Mouse (Mus musculus) midbrain, embryonic 13.5 days (tissue): ENCODE data around the gene Preb. TPM values are rescaled to one million over a fixed set of nuclear protein-coding genes. Genes with fewer than 3 reads are reported as not detected.
A peak's percentile ranks its signal among the peaks of the same experiment; 100 is the strongest.

Experiments
- ATAC-seq: fragments of 200-750 bp; cut with Nextera tagmentation; 2 replicates; pipeline ENCODE4 v1.8.0; 2017; ENCODE audit warnings: mild to moderate bottlenecking, moderate TSS enrichment, moderate library complexity
- H3K27ac ChIP-seq: fragments of 300-500 bp; sonication (generic); 2 replicates; pipeline ENCODE4 v1.5.1; 2015; ENCODE audit warnings: inconsistent platforms, mild to moderate bottlenecking, moderate library complexity
- H3K27me3 ChIP-seq: fragments of 300-500 bp; sonication (generic); 2 replicates; pipeline ENCODE4 v1.6.1; 2015; ENCODE audit warnings: mild to moderate bottlenecking, inconsistent platforms
- H3K36me3 ChIP-seq: fragments of 300-500 bp; sonication (generic); 2 replicates; pipeline ENCODE4 v1.6.1; 2015; ENCODE audit warnings: mild to moderate bottlenecking, inconsistent platforms
- H3K4me1 ChIP-seq: fragments of 300-500 bp; sonication (generic); replicated peaks from 2 replicates; pipeline ENCODE4 v1.6.1; 2015; ENCODE audit warnings: inconsistent platforms
- H3K4me2 ChIP-seq: fragments of 300-500 bp; sonication (generic); replicated peaks from 2 replicates; pipeline ENCODE4 v1.6.1; 2015; ENCODE audit warnings: moderate library complexity, mild to moderate bottlenecking, inconsistent platforms
- H3K4me3 ChIP-seq: fragments of 300-500 bp; sonication (generic); replicated peaks from 2 replicates; pipeline ENCODE4 v1.5.1; 2015; ENCODE audit warnings: mild to moderate bottlenecking, inconsistent platforms
- H3K9ac ChIP-seq: fragments of 300-500 bp; sonication (generic); replicated peaks from 2 replicates; pipeline ENCODE4 v1.6.1; 2015; ENCODE audit warnings: mild to moderate bottlenecking, inconsistent platforms
- H3K9me3 ChIP-seq: fragments of 300-500 bp; sonication (generic); 2 replicates; pipeline ENCODE4 v1.6.1; 2016; ENCODE audit warnings: mild to moderate bottlenecking, inconsistent platforms
- WGBS: fragments of 180-500 bp; shearing (Covaris S2); methylation state at CpG from one replicate; pipeline ENCODE4 v1.1.7; 2015; 5-methylcytosine and 5-hydroxymethylcytosine counted together
- polyA plus RNA-seq: library from polyadenylated mRNA; unstranded; fragments of >200 nt; fragmentation: Nextera tagmentation; extraction: Ambion mirVana; gene quantifications from 2 replicates; pipeline ENCODE4 v1.2.1, GENCODE M21; 2015

Preb gene
- polyA plus RNA-seq, 1 experiment from 2014 or later, result 129 TPM

DNA sequence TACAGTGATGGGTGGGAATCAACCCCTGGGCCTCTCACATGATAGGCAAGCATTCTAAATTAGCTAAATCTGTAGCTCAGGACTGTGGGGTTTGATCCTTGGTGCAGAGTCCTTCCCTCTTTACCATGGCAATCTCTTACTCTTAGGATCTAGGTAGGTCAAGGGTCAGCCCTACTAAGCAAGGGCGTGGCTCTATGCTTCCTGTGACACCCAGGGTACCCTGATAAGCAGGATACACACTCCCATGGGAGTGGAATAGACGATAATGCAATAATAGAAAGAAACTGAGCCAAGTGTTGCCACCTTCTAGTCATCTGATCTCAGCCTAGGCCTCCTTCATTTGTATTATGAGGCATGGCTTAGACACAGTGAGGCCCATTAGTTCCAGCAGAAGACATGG, 9.3 kb upstream of the Preb start:
- Histone ChIP-seq H3K36me3 (no peaks in the 10 kb centered on the region), H3K27ac (no peak overlapping the region), H3K9ac (no peak overlapping the region), H3K27me3 (peaks cover 9% of the 10 kb centered on the region), H3K4me2 (no peak overlapping the region), H3K4me3 (no peak overlapping the region), H3K9me3 (no peaks in the 10 kb centered on the region), H3K4me1 (no peaks in the 10 kb centered on the region)
- no peak for ATAC-seq
- 80% methylated on average over 2 of the region's 2 CpGs for WGBS

DNA sequence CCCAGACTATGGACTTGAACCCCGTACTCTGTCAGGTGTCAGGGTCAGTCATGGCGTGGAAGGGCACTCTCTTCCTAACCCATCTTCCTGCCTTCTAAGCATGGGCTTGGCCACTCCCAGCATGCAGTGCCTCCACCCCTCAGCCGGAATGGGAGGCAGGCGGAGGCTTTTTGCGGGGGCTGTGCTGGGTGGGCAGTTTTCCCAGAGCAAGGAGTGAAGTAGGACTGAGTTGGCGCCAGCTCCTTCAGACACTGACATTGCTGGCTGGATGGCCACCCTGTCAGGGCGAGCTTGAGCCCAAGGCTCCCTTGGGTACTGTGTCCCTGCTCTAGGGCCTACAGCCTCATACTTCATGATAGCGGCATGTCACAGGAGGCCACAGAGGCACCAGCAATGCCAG, 8.3 kb upstream of the Preb start, which contains the start of gene Tcf23:
TSS of gene Tcf23 (plus strand) at position 247 of the 400 bp plus-strand sequence.
- H3K27ac ChIP-seq, result no peak within 1 kb of the TSS
- ATAC-seq, result no peak
- no peaks in the 10 kb centered on the region for H3K9me3 ChIP-seq
- no peak within 1 kb of the TSS for H3K4me3 ChIP-seq
- H3K9ac ChIP-seq, result no peak within 1 kb of the TSS
- no peak within 1 kb of the TSS for H3K4me2 ChIP-seq
- 74% methylated on average over 8 of the region's 8 CpGs for WGBS
- H3K4me1 ChIP-seq, result no peaks in the 10 kb centered on the region
- no peaks in the 10 kb centered on the region for H3K36me3 ChIP-seq
- H3K27me3 ChIP-seq, result peaks cover 13% of the 10 kb centered on the region

DNA sequence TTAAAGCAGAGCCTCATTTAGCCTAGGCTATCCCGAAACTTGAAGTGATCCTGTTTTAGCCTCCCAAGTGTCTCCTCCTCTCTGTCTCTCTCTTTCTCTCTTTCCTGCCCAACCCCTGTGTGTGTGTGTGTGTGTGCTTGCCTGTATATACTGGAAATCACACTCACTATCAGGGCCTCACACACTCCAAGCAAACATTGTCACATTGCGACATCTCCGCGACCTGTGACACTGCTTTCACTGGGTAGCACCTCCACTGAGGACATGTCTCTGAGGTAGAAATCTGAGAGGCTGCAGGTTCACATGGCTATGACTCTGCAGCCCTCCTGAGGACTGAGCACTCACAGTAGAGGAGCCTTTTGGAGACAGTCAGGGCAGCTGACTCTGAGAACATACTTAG, 6.0 kb upstream of the Preb start:
- H3K4me3 ChIP-seq, result no peak overlapping the region
- WGBS, result 91% methylated on average over 4 of the region's 4 CpGs
- H3K9me3 ChIP-seq, result no peaks in the 10 kb centered on the region
- no peaks in the 10 kb centered on the region for H3K36me3 ChIP-seq
- H3K27ac ChIP-seq, result no peak overlapping the region
- H3K4me1 ChIP-seq, result no peaks in the 10 kb centered on the region
- ATAC-seq, result no peak
- H3K4me2 ChIP-seq, result no peak overlapping the region
- no peak overlapping the region for H3K9ac ChIP-seq
- peaks cover 15% of the 10 kb centered on the region for H3K27me3 ChIP-seq

DNA sequence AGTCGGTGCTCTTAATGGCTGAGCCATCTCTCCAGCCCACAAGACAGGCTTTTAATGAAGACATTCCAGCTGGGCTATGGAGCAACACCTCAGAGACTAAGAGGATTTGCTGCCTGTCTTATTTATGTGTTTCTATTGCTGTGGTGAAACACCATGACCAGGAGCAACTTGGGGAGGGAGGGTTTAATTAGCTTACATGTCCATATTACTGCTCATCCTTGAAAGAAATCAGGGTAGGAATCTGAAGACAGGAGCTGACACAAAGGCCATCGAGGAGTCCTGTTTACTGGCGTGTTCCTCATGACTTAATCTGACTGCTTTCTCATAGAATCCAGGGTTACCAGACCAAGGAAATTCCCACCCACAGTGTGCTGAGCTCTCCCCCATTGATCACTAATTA, 3.8 kb upstream of the Preb start:
- Histone ChIP-seq H3K4me2 (no peak overlapping the region), H3K27me3 (peaks cover 15% of the 10 kb centered on the region), H3K4me3 (no peak overlapping the region), H3K9me3 (no peaks in the 10 kb centered on the region), H3K4me1 (peaks cover 9% of the 10 kb centered on the region), H3K36me3 (0 out of 2 replicates have a peak, but pooled peaks cover under 1% of the 10 kb centered on the region), H3K27ac (no peak overlapping the region), H3K9ac (no peak overlapping the region)
- ATAC-seq, result no peak
- 44% methylated on average over 3 of the region's 3 CpGs for WGBS

DNA sequence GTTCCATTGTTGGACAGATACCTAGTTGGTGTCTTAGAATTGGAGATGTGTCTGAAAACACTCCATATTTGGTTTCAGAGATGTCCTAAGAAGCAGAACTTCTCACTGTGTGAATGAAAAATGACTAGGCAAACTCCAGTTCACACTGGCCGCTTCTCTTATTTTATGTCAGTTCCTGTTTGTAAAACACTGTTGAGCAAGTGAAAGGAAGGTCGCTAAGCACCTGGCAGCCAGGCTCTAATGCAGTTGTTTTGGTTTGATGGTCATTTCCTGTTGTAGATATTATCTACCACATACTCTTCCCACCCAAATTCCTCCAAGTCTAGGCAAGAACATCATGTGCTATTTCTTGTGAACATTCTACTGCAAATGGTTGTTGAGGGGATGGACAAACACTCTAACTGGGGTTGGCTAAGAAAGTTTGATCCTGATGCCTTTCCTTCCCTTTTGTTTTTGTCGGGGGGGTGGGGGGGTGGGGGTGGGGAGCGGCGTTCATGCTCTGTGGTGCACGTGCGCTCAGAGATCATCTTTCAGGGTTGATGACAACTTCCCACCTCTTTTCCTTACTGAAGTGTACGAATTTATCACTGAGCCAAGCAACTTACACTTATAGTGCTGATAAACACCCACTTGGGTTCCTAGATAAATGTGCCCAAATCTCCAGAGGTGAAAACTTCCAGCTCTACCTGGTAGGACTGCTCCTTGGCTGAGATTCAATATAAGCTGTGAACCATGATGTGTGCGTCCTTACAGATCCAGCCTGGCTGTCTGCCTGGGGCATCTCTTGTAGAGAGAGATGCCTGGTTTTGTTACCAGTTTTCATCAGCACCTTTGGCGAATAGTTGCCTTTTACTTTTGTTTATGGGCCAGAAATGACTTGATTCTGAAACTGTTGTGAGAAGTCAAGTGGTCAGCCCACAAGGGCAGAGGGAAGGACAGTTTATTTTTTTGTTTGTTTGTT, 1.7 kb upstream of the Preb start:
- no peaks in the 10 kb centered on the region for H3K9me3 ChIP-seq
- peaks cover 17% of the 10 kb centered on the region for H3K36me3 ChIP-seq
- no peak overlapping the region for H3K27ac ChIP-seq
- peaks cover 15% of the 10 kb centered on the region for H3K27me3 ChIP-seq
- H3K4me2 ChIP-seq, result no peak overlapping the region
- H3K4me3 ChIP-seq, result no peak overlapping the region
- H3K9ac ChIP-seq, result no peak overlapping the region
- ATAC-seq, result no peak
- WGBS, result 79% methylated on average over 10 of the region's 10 CpGs
- H3K4me1 ChIP-seq, result peaks cover 27% of the 10 kb centered on the region

DNA sequence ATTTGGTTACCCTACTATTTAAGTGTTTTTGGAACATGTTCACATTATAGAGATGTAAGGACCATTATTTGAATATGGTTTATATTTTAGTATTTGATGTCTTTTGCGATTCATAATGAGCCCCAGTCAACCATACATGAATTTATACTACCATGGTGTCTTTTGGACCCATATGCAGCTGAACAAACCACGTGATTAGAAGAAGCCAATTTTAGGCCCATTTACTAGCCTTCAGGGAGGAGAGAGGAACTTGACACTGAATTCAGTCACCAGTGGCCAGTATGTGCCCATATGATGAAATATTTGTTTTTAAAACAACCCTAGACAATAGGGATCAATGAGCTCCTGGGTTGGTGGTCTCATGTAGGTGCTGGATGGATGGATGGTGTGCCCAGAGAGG, 653 bp upstream of the Preb start:
- Histone ChIP-seq H3K4me1 (peaks cover 27% of the 10 kb centered on the region), H3K36me3 (peaks cover 21% of the 10 kb centered on the region), H3K4me2 (peak overlapping the region; percentile 93), H3K4me3 (peak overlapping the region; percentile 91), H3K27ac (no peak overlapping the region), H3K9me3 (no peaks in the 10 kb centered on the region), H3K27me3 (peaks cover 13% of the 10 kb centered on the region), H3K9ac (no peak overlapping the region)
- WGBS, result 95% methylated on average over 2 of the region's 2 CpGs
- ATAC-seq, result no peak

DNA sequence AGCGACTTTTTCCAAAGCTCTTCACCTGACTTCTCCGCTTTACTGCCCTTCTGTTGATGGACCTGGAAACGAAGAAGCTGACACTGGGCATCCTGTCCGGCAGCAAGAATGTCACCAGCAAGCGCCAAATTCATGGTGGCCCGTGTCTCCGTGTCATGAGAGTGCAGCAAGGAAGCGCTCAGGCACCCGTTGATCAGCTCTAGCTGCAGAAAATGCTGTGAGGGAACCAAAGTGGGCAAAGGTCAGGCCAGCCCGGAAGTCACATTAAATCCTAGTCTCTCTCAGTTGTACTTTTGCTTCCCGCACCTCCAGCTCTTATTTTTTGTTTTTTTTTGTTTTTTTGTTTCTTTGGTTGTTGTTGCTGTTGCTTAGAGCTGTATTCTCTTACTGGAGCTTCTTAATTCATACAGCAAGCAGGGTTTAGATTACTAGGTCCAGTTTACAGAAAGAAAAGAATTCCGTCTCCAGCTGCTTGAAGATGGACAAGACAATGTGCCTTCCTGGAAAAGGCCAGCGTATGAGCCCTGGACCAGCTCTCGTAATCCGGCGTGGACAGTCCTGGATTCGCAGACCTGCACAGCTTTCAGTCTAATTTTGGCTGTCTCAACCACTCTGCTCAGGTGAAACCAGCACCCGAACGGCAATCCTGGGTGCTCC, 835 bp downstream of the Preb start:
- peak overlapping the region; percentile 93 for H3K4me2 ChIP-seq
- no peaks in the 10 kb centered on the region for H3K9me3 ChIP-seq
- H3K36me3 ChIP-seq, result peaks cover 35% of the 10 kb centered on the region
- H3K27ac ChIP-seq, result peak overlapping the region; percentile 84
- peaks cover 27% of the 10 kb centered on the region for H3K4me1 ChIP-seq
- peaks cover 7% of the 10 kb centered on the region for H3K27me3 ChIP-seq
- WGBS, result 41% methylated on average over 19 of the region's 19 CpGs
- ATAC-seq, result no peak
- peak overlapping the region; percentile 91 for H3K4me3 ChIP-seq
- peak overlapping the region; percentile 95 for H3K9ac ChIP-seq

DNA sequence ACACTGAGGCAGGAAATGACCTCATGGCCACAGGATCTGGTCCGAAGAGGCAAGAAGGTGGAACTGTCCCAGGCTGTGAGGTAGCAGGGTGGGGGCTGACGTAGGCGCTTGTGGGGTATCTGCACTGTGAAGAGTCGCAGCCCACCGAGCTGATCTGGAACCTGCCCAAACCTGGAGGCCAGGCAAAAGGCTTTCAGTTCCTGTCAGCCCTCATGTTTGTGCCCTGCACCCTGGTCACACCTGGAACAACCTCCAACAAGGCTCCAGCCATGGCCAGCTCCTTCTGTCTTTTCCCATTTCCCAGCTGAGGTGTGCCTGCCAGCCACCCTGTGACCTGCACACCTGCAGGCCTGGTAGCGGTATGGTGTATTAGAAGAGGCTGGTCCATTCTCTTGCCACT, 2.3 kb downstream of the Preb start:
- peaks cover 50% of the 10 kb centered on the region for H3K36me3 ChIP-seq
- no peak overlapping the region for H3K27ac ChIP-seq
- 98% methylated on average over 6 of the region's 6 CpGs for WGBS
- no peaks in the 10 kb centered on the region for H3K27me3 ChIP-seq
- peaks cover 27% of the 10 kb centered on the region for H3K4me1 ChIP-seq
- no peak for ATAC-seq
- H3K9ac ChIP-seq, result peak overlapping the region; percentile 50; the same call in 1 of the 2 replicates
- 0 out of 2 replicates have a peak overlapping the region, but pooled peaks have one; percentile 2 for H3K4me3 ChIP-seq
- peak overlapping the region; percentile 93 for H3K4me2 ChIP-seq
- no peaks in the 10 kb centered on the region for H3K9me3 ChIP-seq

DNA sequence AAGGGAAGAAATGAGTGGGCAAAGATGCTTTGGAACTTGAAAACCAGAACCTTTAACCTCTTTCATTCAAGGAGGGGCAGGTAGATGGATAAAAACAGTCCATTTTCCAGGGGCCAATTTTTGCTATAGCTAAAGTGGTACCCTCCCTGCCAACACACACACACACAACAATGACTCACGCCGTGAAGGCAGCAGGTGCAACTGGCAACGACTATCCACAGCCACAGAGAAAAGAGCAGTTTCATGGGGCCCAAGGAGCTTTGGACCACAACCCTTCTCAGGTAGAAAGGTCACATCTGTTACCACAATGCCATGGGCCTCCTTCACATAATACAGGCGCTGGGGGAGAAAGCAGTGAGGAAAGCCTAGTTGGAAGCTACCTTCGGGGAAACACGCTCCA, 4.4 kb downstream of the Preb start:
- no peaks in the 10 kb centered on the region for H3K9me3 ChIP-seq
- 94% methylated on average over 6 of the region's 6 CpGs for WGBS
- H3K4me1 ChIP-seq, result peaks cover 28% of the 10 kb centered on the region
- H3K9ac ChIP-seq, result no peak overlapping the region
- no peak for ATAC-seq
- H3K27me3 ChIP-seq, result no peaks in the 10 kb centered on the region
- no peak overlapping the region for H3K4me3 ChIP-seq
- H3K4me2 ChIP-seq, result no peak overlapping the region
- H3K27ac ChIP-seq, result no peak overlapping the region
- H3K36me3 ChIP-seq, result peaks cover 61% of the 10 kb centered on the region

DNA sequence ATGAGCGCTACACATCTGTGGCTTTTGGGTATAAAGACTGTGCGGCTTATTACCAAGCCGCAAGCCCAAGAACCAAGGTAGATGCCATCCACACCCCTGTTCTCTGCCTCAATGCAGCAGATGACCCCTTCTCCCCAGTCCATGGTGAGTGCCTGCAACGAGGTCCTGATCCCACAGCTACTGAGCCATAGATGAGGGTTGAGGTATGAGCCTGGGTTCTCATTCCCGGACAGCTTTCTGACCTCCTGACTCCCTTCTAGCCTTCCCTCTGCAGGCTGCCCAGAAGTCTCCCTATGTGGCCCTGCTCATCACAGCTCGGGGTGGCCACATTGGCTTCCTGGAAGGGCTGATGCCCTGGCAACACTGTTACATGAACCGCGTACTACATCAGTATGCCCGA, 5.6 kb downstream of the Preb start:
- H3K27ac ChIP-seq, result no peak overlapping the region
- H3K9me3 ChIP-seq, result no peaks in the 10 kb centered on the region
- 97% methylated on average over 9 of the region's 9 CpGs for WGBS
- H3K4me1 ChIP-seq, result peaks cover 34% of the 10 kb centered on the region
- no peak overlapping the region for H3K4me2 ChIP-seq
- H3K4me3 ChIP-seq, result no peak overlapping the region
- no peak for ATAC-seq
- H3K36me3 ChIP-seq, result peaks cover 61% of the 10 kb centered on the region
- no peak overlapping the region for H3K9ac ChIP-seq
- H3K27me3 ChIP-seq, result no peaks in the 10 kb centered on the region

DNA sequence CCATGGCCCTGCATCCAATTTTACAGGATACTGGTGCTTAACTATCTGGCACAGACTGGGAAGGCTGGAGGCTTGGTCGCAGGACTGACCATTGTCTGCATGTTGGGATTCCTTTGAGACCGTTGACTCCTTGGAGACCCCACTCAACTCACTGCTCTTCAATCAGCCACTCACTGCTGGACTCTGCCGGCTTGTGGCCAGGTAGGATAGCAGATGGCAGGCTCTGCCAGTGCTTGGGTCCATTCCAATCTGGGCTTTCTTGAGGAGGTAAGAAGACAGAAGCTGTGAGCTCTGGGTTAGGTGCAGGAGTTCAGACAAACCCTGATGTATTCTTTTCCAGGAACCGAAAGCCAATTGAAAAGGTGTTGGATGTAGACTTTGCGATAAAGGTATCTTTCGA, 6.1 kb downstream of the Preb start:
- 96% methylated on average over 6 of the region's 6 CpGs for WGBS
- Histone ChIP-seq H3K27ac (no peak overlapping the region), H3K4me2 (no peak overlapping the region), H3K9me3 (no peaks in the 10 kb centered on the region), H3K27me3 (no peaks in the 10 kb centered on the region), H3K36me3 (peaks cover 61% of the 10 kb centered on the region), H3K9ac (no peak overlapping the region), H3K4me3 (no peak overlapping the region), H3K4me1 (peaks cover 34% of the 10 kb centered on the region)
- no peak for ATAC-seq

DNA sequence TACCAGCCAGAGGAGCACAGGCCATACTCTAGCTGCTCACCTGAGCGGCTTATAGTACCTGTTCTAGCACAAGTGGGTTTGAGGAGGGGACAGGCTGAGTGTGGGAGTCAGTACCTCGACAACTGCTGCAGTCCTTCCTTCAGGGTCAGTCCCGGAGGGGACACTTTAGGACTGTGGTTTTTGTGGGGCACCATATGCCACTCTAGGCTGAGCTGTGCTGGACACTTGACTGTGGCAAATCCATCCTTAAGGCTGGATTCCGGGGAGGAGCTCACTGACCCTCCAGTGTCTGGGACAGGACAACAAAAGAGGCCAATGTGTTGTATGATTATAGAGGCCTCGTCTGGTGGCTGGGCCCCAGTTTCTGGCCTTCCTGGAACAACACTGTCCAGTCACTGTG, 7.6 kb downstream of the Preb start:
- Histone ChIP-seq H3K9me3 (no peaks in the 10 kb centered on the region), H3K27me3 (no peaks in the 10 kb centered on the region), H3K36me3 (peaks cover 47% of the 10 kb centered on the region), H3K4me1 (peaks cover 20% of the 10 kb centered on the region), H3K4me2 (no peak overlapping the region), H3K9ac (no peak overlapping the region), H3K27ac (no peak overlapping the region), H3K4me3 (no peak overlapping the region)
- WGBS, result 86% methylated on average over 5 of the region's 5 CpGs
- no peak for ATAC-seq
